ENCODE assay signal across 15 mouse cellular contexts in genomic region chr10:95291133-95291876, GRCm38 (mm10). TPM values are rescaled to one million over a fixed set of nuclear protein-coding genes. Genes with fewer than 3 reads are reported as not detected.
DNase-seq lines count a peak whose midpoint lies in the region; ATAC-seq and TF ChIP-seq lines count a peak whose summit lies in the region.
"Had no signal": no experiment of that assay in that cellular context is flagged by ENCODE, and none has a peak within 500 bp of the region (broad histone marks: within the 10 kb centered on the region; RNA-seq: fewer than 3 reads in every experiment).

No protein-coding gene starts in this region.

- no peaks in the 10 kb centered on the region for H3K9me3 ChIP-seq in G1E (replicated peaks)
- H3K9me3 ChIP-seq in liver, embryonic 12.5 days (replicated peaks): no peaks in the 10 kb centered on the region
- H3K9me3 ChIP-seq in megakaryocyte, embryonic 14.5 days: no peaks in the 10 kb centered on the region
- H3K9me3 ChIP-seq in midbrain, embryonic 13.5 days: no peaks in the 10 kb centered on the region
- H3K9me3 ChIP-seq: embryonic facial prominence, embryonic 15.5 days had no signal

- DNase-seq in A20 (ENCODE audit: low read depth, low spot score) (peak; percentile 80), G1E (ENCODE audit: low spot score) (no peak)
- no peak for DNase-seq in adrenal gland, adult (ENCODE audit: inconsistent age in 2 of 2, low spot score in 1 of 2)
- DNase-seq in ovary, postnatal 10 days (ENCODE audit: low spot score): no peak
- DNase-seq: adrenal gland, postnatal 10 days; gastrocnemius, postnatal 25 days; left cerebral cortex, postnatal 4 days; retina, postnatal 1 day; thymus, postnatal 4 days had no signal

- peak overlapping the region; percentile 47; the same call in 1 of the 2 replicates for H3K27ac ChIP-seq in liver, embryonic 12.5 days
- no peak overlapping the region for H3K27ac ChIP-seq in midbrain, embryonic 13.5 days
- H3K27ac ChIP-seq: embryonic facial prominence, embryonic 15.5 days had no signal

- ATAC-seq in G1E (ENCODE audit: extremely low read depth, insufficient number of reproducible peaks, low FRiP score, poor library complexity, severe bottlenecking): peak; percentile 29; the same call in 1 of the 2 replicates
- peak; percentile 74 for ATAC-seq in liver, embryonic 12.5 days
- ATAC-seq in midbrain, embryonic 13.5 days: no peak
- ATAC-seq: forebrain, embryonic 16.5 days; inflammation-experienced regulatory T-cells, adult 6 months had no signal

- H3K27me3 ChIP-seq in G1E (ENCODE audit: insufficient read depth, low read length): no peaks in the 10 kb centered on the region; the same call in 1 of the 2 replicates
- no peaks in the 10 kb centered on the region for H3K27me3 ChIP-seq in liver, embryonic 12.5 days (replicated peaks)
- H3K27me3 ChIP-seq in megakaryocyte, embryonic 14.5 days (replicated peaks): peaks cover 5% of the 10 kb centered on the region
- H3K27me3 ChIP-seq in midbrain, embryonic 13.5 days: no peaks in the 10 kb centered on the region
- H3K27me3 ChIP-seq: embryonic facial prominence, embryonic 15.5 days had no signal

- no peak for TF ChIP-seq CTCF in G1E (IDR thresholded peaks at IDR 0.05; ENCODE audit: low read depth, low read length)

- peaks cover 16% of the 10 kb centered on the region for H3K36me3 ChIP-seq in G1E (replicated peaks)
- H3K36me3 ChIP-seq in liver, embryonic 12.5 days: no peaks in the 10 kb centered on the region
- peaks cover 16% of the 10 kb centered on the region for H3K36me3 ChIP-seq in megakaryocyte, embryonic 14.5 days (replicated peaks; ENCODE audit: low read length)
- no peaks in the 10 kb centered on the region for H3K36me3 ChIP-seq in midbrain, embryonic 13.5 days
- H3K36me3 ChIP-seq: embryonic facial prominence, embryonic 15.5 days had no signal

- peak overlapping the region; percentile 31 for H3K4me2 ChIP-seq in liver, embryonic 12.5 days
- no peak overlapping the region for H3K4me2 ChIP-seq in midbrain, embryonic 13.5 days (replicated peaks)
- H3K4me2 ChIP-seq: embryonic facial prominence, embryonic 15.5 days had no signal

- H3K9ac ChIP-seq in liver, embryonic 12.5 days: 0 out of 2 replicates have a peak overlapping the region, but pooled peaks have one; percentile 27
- H3K9ac ChIP-seq in midbrain, embryonic 13.5 days (replicated peaks): no peak overlapping the region
- H3K9ac ChIP-seq: embryonic facial prominence, embryonic 15.5 days had no signal

- H3K4me1 ChIP-seq in G1E (ENCODE audit: insufficient read depth, low read depth, low read length): peaks cover 72% of the 10 kb centered on the region
- H3K4me1 ChIP-seq in liver, embryonic 12.5 days: peaks cover 58% of the 10 kb centered on the region
- H3K4me1 ChIP-seq in megakaryocyte, embryonic 14.5 days: peaks cover 39% of the 10 kb centered on the region
- H3K4me1 ChIP-seq in midbrain, embryonic 13.5 days (replicated peaks): no peaks in the 10 kb centered on the region
- H3K4me1 ChIP-seq: embryonic facial prominence, embryonic 15.5 days had no signal

- H3K4me3 ChIP-seq in G1E (ENCODE audit: low read depth, low read length): peak overlapping the region; percentile 59; the same call in 1 of the 2 replicates
- no peak overlapping the region for H3K4me3 ChIP-seq in liver, embryonic 12.5 days
- peak overlapping the region; percentile 47 for H3K4me3 ChIP-seq in megakaryocyte, embryonic 14.5 days (replicated peaks)
- no peak overlapping the region for H3K4me3 ChIP-seq in midbrain, embryonic 13.5 days (replicated peaks)
- H3K4me3 ChIP-seq: embryonic facial prominence, embryonic 15.5 days had no signal

- 39% methylated on average over 13 of the region's 13 CpGs for WGBS in liver, embryonic 12.5 days (ENCODE audit: insufficient replicate concordance)
- 86% methylated on average over 13 of the region's 13 CpGs for WGBS in midbrain, embryonic 13.5 days

RNA-seq across cellular contexts. Expression of gene Cradd, which starts 32.6 kb away (rescaled TPM):
- total RNA-seq in G1E (2014; fragmentation: Nextera tagmentation): 81.4 and 91.9 TPM in 2 replicates
- total RNA-seq in G1E (2017): 9.0 and 9.1 TPM in 2 replicates
- 22.5 and 24.4 TPM in 2 replicates for polyA plus RNA-seq in G1E (2012)
- 5.0 and 5.1 TPM in 2 replicates for polyA plus RNA-seq in liver, embryonic 12.5 days (2016; fragmentation: Nextera tagmentation; extraction: Ambion mirVana)
- polyA plus RNA-seq in megakaryocyte, embryonic 14.5 days (2012; ENCODE audit: insufficient read depth, low replicate concordance): 18.0 and 47.9 TPM in 2 replicates
- polyA plus RNA-seq in midbrain, embryonic 13.5 days (2015; fragmentation: Nextera tagmentation; extraction: Ambion mirVana): 10.1 and 10.7 TPM in 2 replicates

Comparison
In these comparisons a context has a peak if more than half of its experiments do, and no peak if none do; other contexts are left out.
1. H3K4me3 ChIP-seq: peak in G1E (single experiment) and megakaryocyte, embryonic 14.5 days (single experiment); none in liver, embryonic 12.5 days (single experiment) and midbrain, embryonic 13.5 days (single experiment).